Mouse (Mus musculus): ENCODE measurements around the gene Ethe1.

- TF ChIP-seq USF1 (IDR thresholded peaks at IDR 0.05; ENCODE audit: low read depth, low read length), result no peak
- no peak for TF ChIP-seq MAFK (IDR thresholded peaks at IDR 0.05; ENCODE audit: borderline replicate concordance, low read depth, low read length)
- no peak for TF ChIP-seq GATA1 (IDR thresholded peaks at IDR 0.05; ENCODE audit: low read depth, low read length)
- peak in 1 of 3 experiments; percentile 5; a peak in 1 of 6 replicates for TF ChIP-seq CTCF (IDR thresholded peaks at IDR 0.05 in 2 of 3, conservative IDR thresholded peaks at IDR 0.05 in 1 of 3; ENCODE audit: control insufficient read depth in 1 of 3, insufficient read depth in 1 of 3, low read depth in 2 of 3, low read length in 3 of 3, poor library complexity in 1 of 3, severe bottlenecking in 1 of 3)
- TF ChIP-seq NELFE (IDR thresholded peaks at IDR 0.05; ENCODE audit: low read depth, low read length), result no peak
Observed at GRCm38 (mm10) chr7:24538154-24538553, 49.2 kb upstream of the Ethe1 start.

All from MEL (cell line).